Mouse (Mus musculus) thymus, adult 2 months (tissue): ENCODE results near the gene Srrm4.

Experiments used
- CTCF ChIP-seq: fragments of 200-500 bp; IDR thresholded peaks from 2 replicates; pipeline ENCODE4 v1.5.1; 2012; ENCODE audit warnings: mild to moderate bottlenecking, control low read depth, low read length, moderate library complexity, borderline replicate concordance; ENCODE audit not compliant: control insufficient read depth, poor library complexity, insufficient read depth; ENCODE audit errors: extremely low read depth
- POLR2A ChIP-seq: fragments of 200-500 bp; IDR thresholded peaks from 2 replicates; pipeline ENCODE4 v1.6.1; 2012; ENCODE audit warnings: mild to moderate bottlenecking, low read length, control low read depth, moderate library complexity; ENCODE audit not compliant: control insufficient read depth, poor library complexity, insufficient read depth; ENCODE audit errors: extremely low read depth

DNA sequence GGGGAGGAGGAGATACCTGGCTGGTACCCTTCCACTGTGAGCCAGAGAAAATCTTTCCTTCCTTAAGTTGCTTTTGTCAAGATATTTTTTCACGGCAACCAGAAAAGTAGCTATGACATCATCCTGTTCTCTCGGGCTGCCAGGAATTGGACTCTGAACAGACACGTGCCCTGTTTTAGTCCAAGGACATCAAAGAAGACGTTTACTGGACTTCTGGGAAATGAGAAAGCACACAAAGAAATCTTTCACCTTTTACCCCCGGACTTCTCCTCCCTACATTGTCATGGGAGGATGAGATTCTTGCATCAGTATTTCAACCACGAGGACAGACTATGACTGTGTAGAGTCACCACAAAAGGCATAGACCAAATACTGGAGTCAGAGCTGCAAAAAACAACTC, 183.7 kb downstream of the Srrm4 start:
- TF ChIP-seq CTCF: no peak
- no peak for TF ChIP-seq POLR2A
